10 mouse cellular contexts compared by ENCODE assay signal in genomic region chr1:182086759-182087158, GRCm38 (mm10). TPM values are rescaled to one million over a fixed set of nuclear protein-coding genes. Genes with fewer than 3 reads are reported as not detected.
DNase-seq lines count a peak whose midpoint lies in the region; ATAC-seq and TF ChIP-seq lines count a peak whose summit lies in the region.
"Had no signal": no experiment of that assay in that cellular context is flagged by ENCODE, and none has a peak within 500 bp of the region (broad histone marks: within the 10 kb centered on the region; RNA-seq: fewer than 3 reads in every experiment).

No protein-coding gene starts in this region.

- no peak overlapping the region for H3K4me2 ChIP-seq in lung, embryonic 14.5 days
- H3K4me2 ChIP-seq in forebrain, embryonic 16.5 days (ENCODE audit: low read length) = no peak overlapping the region

- H3K9me3 ChIP-seq in lung, embryonic 14.5 days (ENCODE audit: low read depth, low read length) = no peaks in the 10 kb centered on the region
- no peaks in the 10 kb centered on the region for H3K9me3 ChIP-seq in forebrain, embryonic 16.5 days (ENCODE audit: control insufficient read depth, low read length)

- WGBS in lung, embryonic 14.5 days = 29% methylated on average over 7 of the region's 7 CpGs
- WGBS in forebrain, embryonic 16.5 days = 15% methylated on average over 7 of the region's 7 CpGs

- H3K9ac ChIP-seq in lung, embryonic 14.5 days = no peak overlapping the region
- H3K9ac ChIP-seq in forebrain, embryonic 16.5 days (replicated peaks; ENCODE audit: low read depth, low read length) = no peak overlapping the region

- H3K4me1 ChIP-seq in lung, embryonic 14.5 days (ENCODE audit: insufficient read depth) = peaks cover 26% of the 10 kb centered on the region
- H3K4me1 ChIP-seq in forebrain, embryonic 16.5 days (replicated peaks; ENCODE audit: control insufficient read depth, insufficient read depth, low read length) = peaks cover 13% of the 10 kb centered on the region

- no peaks in the 10 kb centered on the region for H3K27me3 ChIP-seq in lung, embryonic 14.5 days (ENCODE audit: insufficient read depth, low read length)
- H3K27me3 ChIP-seq in forebrain, embryonic 16.5 days (replicated peaks; ENCODE audit: control insufficient read depth, insufficient read depth, low read length) = no peaks in the 10 kb centered on the region

- H3K4me3 ChIP-seq in lung, embryonic 14.5 days (ENCODE audit: low read depth, low read length) = no peak overlapping the region
- no peak overlapping the region for H3K4me3 ChIP-seq in forebrain, embryonic 16.5 days (replicated peaks; ENCODE audit: low read length)

- DNase-seq in lung, embryonic 14.5 days = peak; percentile 66
- no peak for DNase-seq in lung, postnatal 14 days
- peak; percentile 62 to 69 for DNase-seq in layer of hippocampus, adult 8-10 months (ENCODE audit: low spot score in 2 of 2)
- peak; percentile 85 to 89 for DNase-seq in right cerebral cortex, postnatal 10 days (ENCODE audit: low spot score in 2 of 2)
- DNase-seq in Muller cell, postnatal 12 days (ENCODE audit: inconsistent ontology term) = no peak
- DNase-seq in thymus, postnatal 25 days = no peak
- no peak for DNase-seq in B cell, adult 2 months
- DNase-seq: lung, postnatal 36 days had no signal

- TF ChIP-seq CTCF in lung, embryonic 14.5 days (IDR thresholded peaks at IDR 0.05; ENCODE audit: low read depth) = no peak

- no peak overlapping the region for H3K27ac ChIP-seq in lung, embryonic 14.5 days (ENCODE audit: low read depth)
- no peak overlapping the region for H3K27ac ChIP-seq in forebrain, embryonic 16.5 days (ENCODE audit: low read length)
- H3K27ac ChIP-seq: kidney, postnatal 0 days had no signal

- 0 out of 2 replicates have a peak, but pooled peaks have one; percentile 9 for ATAC-seq in lung, embryonic 14.5 days (ENCODE audit: insufficient read depth)
- peak; percentile 65 for ATAC-seq in forebrain, embryonic 16.5 days

- H3K36me3 ChIP-seq in lung, embryonic 14.5 days (ENCODE audit: insufficient read depth) = no peaks in the 10 kb centered on the region
- no peaks in the 10 kb centered on the region for H3K36me3 ChIP-seq in forebrain, embryonic 16.5 days (ENCODE audit: control insufficient read depth, insufficient read depth)

RNA-seq across cellular contexts. Expression of gene Srp9, which starts 37.8 kb away (rescaled TPM):
- polyA plus RNA-seq in lung, embryonic 14.5 days (2014; fragmentation: Nextera tagmentation; extraction: Ambion mirVana) = 141 and 153 TPM in 2 replicates
- 125 and 126 TPM in 2 replicates for polyA plus RNA-seq in forebrain, embryonic 16.5 days (2015; fragmentation: Nextera tagmentation; extraction: Ambion mirVana)
- total RNA-seq in layer of hippocampus, adult 8-10 months (2022) = 10 to 100 TPM; 59.2 to 68.1 (median 65.4) TPM

Comparison
In these comparisons a context has a peak if more than half of its experiments do, and no peak if none do; other contexts are left out.
1. DNase-seq: peak in lung, embryonic 14.5 days (single experiment), layer of hippocampus, adult 8-10 months (2 of 2) and right cerebral cortex, postnatal 10 days (2 of 2); none in lung, postnatal 14 days (single experiment), Muller cell, postnatal 12 days (single experiment), thymus, postnatal 25 days (single experiment) and B cell, adult 2 months (0 of 2).